Mouse (Mus musculus) cerebellum, adult 2 months (tissue): ENCODE data around the gene Mrps27. TPM values are rescaled to one million over a fixed set of nuclear protein-coding genes. Genes with fewer than 3 reads are reported as not detected.

Experiments
- DNase-seq, 2 experiments: peaks; one replicate each; pipeline ENCODE4 v3.0.0; 2021
- H3K27ac ChIP-seq: fragments of 200-500 bp; 2 replicates; pipeline ENCODE4 v1.5.1; 2012; ENCODE audit warnings: low read length, control low read depth, inconsistent platforms; ENCODE audit not compliant: insufficient read depth
- H3K27me3 ChIP-seq: fragments of 200-500 bp; 2 replicates; pipeline ENCODE4 v1.6.1; 2012; ENCODE audit warnings: inconsistent platforms, mild to moderate bottlenecking, low read length, moderate library complexity; ENCODE audit not compliant: control insufficient read depth, insufficient read depth
- H3K4me1 ChIP-seq: fragments of 200-500 bp; 2 replicates; pipeline ENCODE4 v1.6.1; 2011; ENCODE audit warnings: low read length; ENCODE audit not compliant: control insufficient read depth, insufficient read depth
- H3K4me3 ChIP-seq: fragments of 200-500 bp; replicated peaks from 2 replicates; pipeline ENCODE3; 2011; ENCODE audit warnings: mild to moderate bottlenecking, low read depth, low read length, control low read depth; ENCODE audit not compliant: insufficient read depth
- CTCF ChIP-seq: fragments of 200-500 bp; IDR thresholded peaks from 2 replicates; pipeline ENCODE4 v1.5.1; 2011; ENCODE audit warnings: low read depth, mild to moderate bottlenecking, control low read depth, low read length, moderate library complexity, borderline replicate concordance; ENCODE audit not compliant: insufficient read depth
- POLR2A ChIP-seq: fragments of 200-500 bp; IDR thresholded peaks from 2 replicates; pipeline ENCODE4 v1.6.1; 2011; ENCODE audit warnings: low read length, control low read depth, borderline replicate concordance; ENCODE audit not compliant: insufficient read depth
- WGBS: fragments of 180-500 bp; shearing (Covaris S2); methylation state at CpG from one replicate; pipeline ENCODE4 v1.1.7; 2018; 5-methylcytosine and 5-hydroxymethylcytosine counted together
- polyA plus RNA-seq: library from polyadenylated mRNA; depleted of rRNA; stranded (reverse); fragments of >200 nt; gene quantifications from 2 replicates; pipeline ENCODE4 v1.2.3, GENCODE M21; 2012

The Mrps27 gene
- polyA plus RNA-seq, 1 experiment: 38.5 TPM

DNA sequence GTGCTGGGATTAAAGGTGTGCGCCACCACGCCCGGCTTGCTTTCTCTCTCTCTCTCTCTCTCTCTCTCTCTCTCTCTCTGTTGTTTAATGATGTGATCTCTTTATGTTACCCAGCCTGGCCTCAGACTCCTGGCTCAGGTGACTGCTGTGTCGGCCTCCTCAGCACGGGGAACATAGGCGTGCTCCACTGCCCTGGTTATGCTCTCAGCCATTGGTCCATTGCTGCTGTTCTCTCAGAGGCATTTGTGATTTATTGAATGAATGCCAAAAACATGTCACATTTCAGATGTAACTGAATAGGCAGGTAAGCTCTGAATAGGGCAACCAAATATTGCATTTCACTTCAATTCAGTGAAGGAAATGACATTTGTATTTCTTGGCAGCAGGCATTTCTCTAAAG lies 41.3 kb downstream of the Mrps27 start:
- DNase-seq: no peak
- Histone ChIP-seq H3K27me3 (no peaks in the 10 kb centered on the region), H3K4me3 (no peak overlapping the region), H3K4me1 (peaks cover 14% of the 10 kb centered on the region), H3K27ac (no peak overlapping the region)
- TF ChIP-seq CTCF (no peak), POLR2A (no peak)
- 77% methylated on average over 6 of the region's 6 CpGs for WGBS

DNA sequence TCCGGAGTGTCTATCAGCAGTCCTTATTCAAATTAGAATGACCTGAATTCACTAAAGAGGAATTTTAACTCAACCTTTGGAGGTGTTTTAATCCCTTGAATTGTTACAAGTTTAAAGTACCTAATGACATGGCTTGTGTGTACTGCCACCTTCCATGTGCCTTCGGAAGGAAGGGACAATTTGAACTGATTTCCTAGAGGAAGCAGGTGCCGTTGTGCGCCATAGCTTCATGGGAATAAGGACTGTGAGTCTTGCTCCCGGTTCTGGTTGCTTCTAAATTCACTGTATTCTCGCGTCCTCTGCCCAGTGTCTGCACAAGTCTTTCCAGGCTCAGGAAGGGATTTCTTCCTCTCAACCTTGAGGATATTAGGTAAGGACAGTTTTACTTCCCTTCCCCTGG lies 41.8 kb downstream of the Mrps27 start:
- Histone ChIP-seq H3K4me3 (no peak overlapping the region), H3K4me1 (peaks cover 18% of the 10 kb centered on the region), H3K27ac (no peak overlapping the region), H3K27me3 (no peaks in the 10 kb centered on the region)
- WGBS: 82% methylated on average over 7 of the region's 7 CpGs
- TF ChIP-seq POLR2A (no peak), CTCF (no peak)
- no peak for DNase-seq

DNA sequence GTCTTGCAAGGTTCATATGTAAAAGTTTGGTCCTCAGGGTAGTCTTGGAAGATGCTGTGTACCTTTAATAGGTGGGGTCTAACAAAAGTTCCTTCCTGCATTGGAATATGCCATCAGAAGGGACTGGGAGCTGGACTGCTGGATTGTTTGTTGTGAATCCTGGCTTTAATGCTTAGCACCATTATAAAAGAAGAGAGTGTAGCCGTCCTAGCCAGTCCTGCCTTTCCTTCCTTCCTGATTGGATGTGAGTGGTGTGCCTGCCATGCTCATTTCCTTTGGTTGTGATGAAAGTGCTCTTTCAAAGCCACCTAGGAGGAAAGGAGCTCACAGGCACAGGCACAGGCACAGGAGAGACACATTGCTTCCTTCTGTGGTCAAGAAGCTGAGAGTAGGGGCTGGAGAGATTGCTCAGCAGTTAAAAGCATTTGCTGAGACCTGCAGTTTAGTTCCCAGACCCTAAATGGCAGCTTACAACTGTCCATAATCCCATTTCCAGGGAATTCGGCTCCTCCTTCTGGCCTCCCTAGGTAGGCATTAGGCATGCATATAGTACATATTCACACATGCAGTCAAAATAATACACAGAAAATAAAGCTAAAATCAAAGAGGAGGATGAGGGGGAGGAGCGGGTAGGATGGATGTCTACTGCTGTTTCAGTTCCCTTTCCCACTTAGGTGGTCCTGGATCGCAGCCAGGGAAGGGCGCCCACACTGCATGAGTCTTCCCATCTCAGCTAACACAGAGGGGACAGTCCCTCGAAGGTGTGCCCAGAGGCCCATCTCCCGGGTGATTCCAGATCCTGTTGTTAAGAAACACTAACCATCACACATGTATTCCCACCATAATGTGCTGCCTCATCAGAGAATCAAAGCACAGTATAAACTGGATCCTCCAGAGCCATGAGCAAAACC lies 43.6 kb downstream of the Mrps27 start:
- no peak for TF ChIP-seq CTCF
- no peak for TF ChIP-seq POLR2A
- H3K27me3 ChIP-seq: no peaks in the 10 kb centered on the region
- H3K27ac ChIP-seq: no peak overlapping the region
- no peak overlapping the region for H3K4me3 ChIP-seq
- no peak for DNase-seq
- WGBS: 57% methylated on average over 7 of the region's 7 CpGs
- H3K4me1 ChIP-seq: peaks cover 10% of the 10 kb centered on the region

DNA sequence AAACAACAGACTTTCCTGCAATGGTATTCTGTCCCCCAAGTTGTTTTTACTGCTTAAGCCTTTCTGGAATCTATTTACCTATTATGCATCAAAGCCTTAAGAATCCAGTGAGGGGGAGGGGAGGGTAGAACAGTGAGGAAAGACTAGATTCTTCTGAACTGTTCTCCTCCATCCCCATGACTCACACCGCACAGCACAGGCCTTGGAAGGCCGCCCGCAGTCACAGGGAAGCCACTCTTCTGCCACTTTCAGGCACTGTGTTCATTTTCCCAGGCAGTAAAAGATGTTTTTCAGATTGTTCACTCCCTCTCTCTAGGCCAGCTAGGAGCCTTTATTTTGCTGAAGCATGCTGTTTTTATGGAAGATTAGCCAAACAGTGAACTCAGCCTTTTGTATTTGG lies 46.8 kb downstream of the Mrps27 start:
- DNase-seq: peak; percentile 79 to 88
- Histone ChIP-seq H3K4me3 (no peak overlapping the region), H3K27me3 (no peaks in the 10 kb centered on the region), H3K27ac (no peak overlapping the region; the same call in 1 of the 2 replicates), H3K4me1 (peaks cover 10% of the 10 kb centered on the region)
- WGBS: 10% methylated on average over 3 of the region's 3 CpGs
- TF ChIP-seq POLR2A (no peak), CTCF (no peak)

DNA sequence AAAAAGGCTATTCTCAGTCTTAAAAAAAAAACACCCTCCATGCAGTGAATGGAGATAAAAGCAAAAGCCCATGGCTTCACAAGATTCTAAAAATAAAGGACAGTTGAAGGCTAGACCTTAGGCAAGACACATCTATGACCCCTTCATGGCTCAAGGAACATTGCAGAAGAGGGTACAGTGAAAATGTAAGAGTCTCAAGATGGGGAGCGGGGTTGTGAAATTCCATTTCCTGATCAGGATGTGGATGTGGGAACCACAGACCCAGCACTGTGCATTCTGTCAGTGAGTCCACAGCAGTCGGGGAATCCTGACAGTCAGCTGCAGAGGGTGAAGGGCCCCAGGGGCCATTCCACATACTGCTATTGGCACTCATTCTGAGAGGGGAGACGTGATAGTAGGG lies 48.5 kb downstream of the Mrps27 start:
- DNase-seq: no peak
- H3K27ac ChIP-seq: no peak overlapping the region

DNA sequence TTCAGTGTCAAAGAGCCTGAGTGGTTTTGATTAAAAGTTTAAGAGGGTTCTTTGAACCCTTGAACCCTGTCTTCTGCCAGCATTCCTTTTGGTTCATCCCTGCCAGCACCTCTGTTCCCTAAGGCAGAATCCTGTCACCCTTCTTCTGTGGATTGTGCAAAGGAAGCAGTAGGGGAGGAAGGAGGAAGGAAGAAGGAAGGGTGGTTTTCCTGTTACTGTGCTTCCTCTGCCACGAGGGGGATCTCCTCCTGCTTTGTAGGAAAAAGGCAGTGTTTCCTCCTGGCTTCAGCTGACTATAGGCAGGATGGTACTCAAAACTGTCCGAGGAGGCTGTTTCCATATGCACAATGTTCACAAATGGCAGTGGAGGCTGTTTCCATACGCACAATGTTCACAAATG lies 50.1 kb downstream of the Mrps27 start:
- 84% methylated on average over 3 of the region's 3 CpGs for WGBS
- no peak for DNase-seq
- H3K4me3 ChIP-seq: no peak overlapping the region
- no peak overlapping the region for H3K27ac ChIP-seq
- H3K27me3 ChIP-seq: no peaks in the 10 kb centered on the region
- H3K4me1 ChIP-seq: peaks cover 26% of the 10 kb centered on the region
- no peak for TF ChIP-seq CTCF
- TF ChIP-seq POLR2A: no peak

More for the DNA sequence above, 48.5 kb downstream of the Mrps27 start:
- H3K4me3 ChIP-seq: no peak overlapping the region
- H3K27me3 ChIP-seq: no peaks in the 10 kb centered on the region
- peaks cover 21% of the 10 kb centered on the region for H3K4me1 ChIP-seq
- TF ChIP-seq POLR2A (no peak), CTCF (no peak)
- 96% methylated on average over 3 of the region's 3 CpGs for WGBS

DNA sequence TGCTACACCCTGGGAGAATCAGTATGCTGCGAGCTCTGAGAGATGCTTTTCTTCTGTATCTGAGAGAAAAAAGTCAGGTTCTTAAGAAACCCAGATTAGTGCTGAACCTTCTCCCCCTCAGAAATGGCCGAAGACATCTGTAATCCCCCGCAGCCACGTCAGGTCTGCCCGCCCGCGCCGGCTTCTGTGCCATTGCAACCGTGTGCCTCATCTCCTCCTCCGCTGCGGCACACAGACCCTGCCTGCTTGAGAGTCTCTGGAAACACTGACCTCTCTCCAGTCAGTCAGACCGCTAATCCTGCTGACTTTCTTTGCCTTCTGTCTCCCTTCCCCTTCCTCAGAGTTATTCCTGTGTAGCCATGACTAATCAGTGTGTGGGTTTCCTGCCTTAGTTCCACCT lies 50.9 kb downstream of the Mrps27 start:
- no peaks in the 10 kb centered on the region for H3K27me3 ChIP-seq
- DNase-seq: no peak
- 85% methylated on average over 12 of the region's 12 CpGs for WGBS
- H3K27ac ChIP-seq: no peak overlapping the region
- TF ChIP-seq POLR2A (no peak), CTCF (no peak)
- peaks cover 26% of the 10 kb centered on the region for H3K4me1 ChIP-seq
- no peak overlapping the region for H3K4me3 ChIP-seq

DNA sequence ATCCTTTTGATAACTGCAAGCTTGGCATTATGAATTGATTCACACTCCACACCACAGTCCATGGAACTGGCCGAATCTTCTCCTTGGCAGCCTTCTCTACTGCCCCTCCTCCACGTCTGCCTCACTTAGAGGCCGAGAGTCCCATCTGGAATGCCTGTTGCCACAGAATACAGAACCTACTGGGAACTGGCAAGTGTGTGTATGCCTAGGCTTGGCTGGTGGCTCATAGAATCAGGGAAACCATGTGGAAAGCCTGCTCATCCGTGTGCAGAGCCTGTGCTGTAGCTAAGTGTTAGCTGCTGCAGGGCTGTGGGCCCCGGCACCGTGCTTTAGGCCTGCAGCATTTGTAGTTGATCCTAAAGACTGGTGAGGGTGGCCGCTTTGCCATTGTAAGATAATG lies 52.6 kb downstream of the Mrps27 start:
- Histone ChIP-seq H3K27ac (peak overlapping the region; percentile 78), H3K27me3 (no peaks in the 10 kb centered on the region), H3K4me3 (no peak overlapping the region), H3K4me1 (peaks cover 15% of the 10 kb centered on the region)
- TF ChIP-seq CTCF: no peak
- no peak for TF ChIP-seq POLR2A
- 7% methylated on average over 7 of the region's 7 CpGs for WGBS
- DNase-seq: peak; percentile 79 to 90
